Mouse (Mus musculus): ENCODE data around the gene Ptger4. TPM values are rescaled to one million over a fixed set of nuclear protein-coding genes. Genes with fewer than 3 reads are reported as not detected.
A peak's percentile ranks its signal among the peaks of the same experiment; 100 is the strongest.
"Not testable (repeated sequence)": the region's sequence is repeated elsewhere in the genome, so short reads cannot be mapped to it uniquely, and the experiment has no call there.

Ptger4 gene
- polyA plus RNA-seq, 1 experiment from 2014 or later: 0.77 TPM

GRCm38 (mm10) chr15:5230746-5231145 lies 13.2 kb downstream of the Ptger4 start:
- H3K9me3 ChIP-seq; H3K4me1 ChIP-seq; DNase-seq (ENCODE audit: extremely low spot score, low spot score); H3K4me3 ChIP-seq; H3K36me3 ChIP-seq (replicated peaks); H3K27ac ChIP-seq; H3K27me3 ChIP-seq (ENCODE audit: poor library complexity, severe bottlenecking): not testable (repeated sequence)
- WGBS: 88% methylated on average over 10 of the region's 10 CpGs

GRCm38 (mm10) chr15:5220491-5220890 lies 23.5 kb downstream of the Ptger4 start:
- 96% methylated on average over 6 of the region's 6 CpGs for WGBS
- DNase-seq (ENCODE audit: extremely low spot score, low spot score): no peak
- H3K27me3 ChIP-seq (ENCODE audit: poor library complexity, severe bottlenecking): no peaks in the 10 kb centered on the region
- no peaks in the 10 kb centered on the region for H3K36me3 ChIP-seq (replicated peaks)
- H3K9me3 ChIP-seq: no peaks in the 10 kb centered on the region
- no peaks in the 10 kb centered on the region for H3K4me1 ChIP-seq
- no peak overlapping the region for H3K27ac ChIP-seq
- H3K4me3 ChIP-seq: no peak overlapping the region

- Histone ChIP-seq H3K9me3 (no peaks in the 10 kb centered on the region), H3K27me3 (ENCODE audit: poor library complexity, severe bottlenecking) (no peaks in the 10 kb centered on the region), H3K4me3 (no peak overlapping the region), H3K4me1 (no peaks in the 10 kb centered on the region), H3K36me3 (replicated peaks) (0 out of 2 replicates have a peak, but pooled peaks cover 5% of the 10 kb centered on the region), H3K27ac (no peak overlapping the region)
- no peak for DNase-seq (ENCODE audit: extremely low spot score, low spot score)
- 99% methylated on average over 3 of the region's 3 CpGs for WGBS
Observed at GRCm38 (mm10) chr15:5209116-5209515, 34.9 kb downstream of the Ptger4 start.

- Histone ChIP-seq H3K4me1 (no peaks in the 10 kb centered on the region), H3K27ac (no peak overlapping the region), H3K27me3 (ENCODE audit: poor library complexity, severe bottlenecking) (no peaks in the 10 kb centered on the region), H3K4me3 (no peak overlapping the region), H3K36me3 (replicated peaks) (peaks cover 4% of the 10 kb centered on the region; the same call in 1 of the 2 replicates), H3K9me3 (peaks cover 5% of the 10 kb centered on the region; the same call in 1 of the 2 replicates)
- DNase-seq (ENCODE audit: extremely low spot score, low spot score): no peak
- WGBS: 87% methylated on average over 9 of the region's 9 CpGs
Observed at GRCm38 (mm10) chr15:5205222-5205621, 38.8 kb downstream of the Ptger4 start.

GRCm38 (mm10) chr15:5196691-5197090 lies 47.3 kb downstream of the Ptger4 start:
- Histone ChIP-seq H3K4me1 (no peaks in the 10 kb centered on the region), H3K9me3 (no peaks in the 10 kb centered on the region), H3K27ac (no peak overlapping the region), H3K36me3 (replicated peaks) (peaks cover 7% of the 10 kb centered on the region; the same call in 1 of the 2 replicates), H3K4me3 (no peak overlapping the region), H3K27me3 (ENCODE audit: poor library complexity, severe bottlenecking) (no peaks in the 10 kb centered on the region)
- WGBS: 85% methylated on average over 4 of the region's 4 CpGs
- no peak for DNase-seq (ENCODE audit: extremely low spot score, low spot score)

- no peak for DNase-seq (ENCODE audit: extremely low spot score, low spot score)
- peaks cover 8% of the 10 kb centered on the region for H3K36me3 ChIP-seq (replicated peaks)
- no peak overlapping the region for H3K4me3 ChIP-seq
- no peaks in the 10 kb centered on the region for H3K27me3 ChIP-seq (ENCODE audit: poor library complexity, severe bottlenecking)
- H3K27ac ChIP-seq: no peak overlapping the region
- no peaks in the 10 kb centered on the region for H3K9me3 ChIP-seq
- WGBS: 83% methylated on average over 4 of the region's 4 CpGs
- H3K4me1 ChIP-seq: no peaks in the 10 kb centered on the region
Observed at GRCm38 (mm10) chr15:5195987-5196514, 47.9 kb downstream of the Ptger4 start.

- H3K27ac ChIP-seq: no peak overlapping the region
- 89% methylated on average over 9 of the region's 9 CpGs for WGBS
Observed at GRCm38 (mm10) chr15:5194931-5195330, 49.1 kb downstream of the Ptger4 start.

GRCm38 (mm10) chr15:5194446-5194845 lies 49.5 kb downstream of the Ptger4 start:
- peaks cover 17% of the 10 kb centered on the region for H3K36me3 ChIP-seq (replicated peaks)
- DNase-seq (ENCODE audit: extremely low spot score, low spot score): no peak
- H3K4me3 ChIP-seq: no peak overlapping the region
- H3K9me3 ChIP-seq: no peaks in the 10 kb centered on the region
- no peaks in the 10 kb centered on the region for H3K4me1 ChIP-seq
- H3K27me3 ChIP-seq (ENCODE audit: poor library complexity, severe bottlenecking): no peaks in the 10 kb centered on the region
- H3K27ac ChIP-seq: no peak overlapping the region
- 91% methylated on average over 6 of the region's 6 CpGs for WGBS

More at GRCm38 (mm10) chr15:5194931-5195330, 49.1 kb downstream of the Ptger4 start:
- no peak overlapping the region for H3K4me3 ChIP-seq
- no peaks in the 10 kb centered on the region for H3K27me3 ChIP-seq (ENCODE audit: poor library complexity, severe bottlenecking)
- H3K4me1 ChIP-seq: no peaks in the 10 kb centered on the region
- no peaks in the 10 kb centered on the region for H3K9me3 ChIP-seq
- no peak for DNase-seq (ENCODE audit: extremely low spot score, low spot score)
- peaks cover 14% of the 10 kb centered on the region for H3K36me3 ChIP-seq (replicated peaks)

- Histone ChIP-seq H3K27me3 (ENCODE audit: poor library complexity, severe bottlenecking) (no peaks in the 10 kb centered on the region), H3K27ac (no peak overlapping the region), H3K36me3 (replicated peaks) (peaks cover 17% of the 10 kb centered on the region), H3K4me3 (no peak overlapping the region), H3K9me3 (no peaks in the 10 kb centered on the region), H3K4me1 (no peaks in the 10 kb centered on the region)
- 85% methylated on average over 3 of the region's 3 CpGs for WGBS
- no peak for DNase-seq (ENCODE audit: extremely low spot score, low spot score)
Observed at GRCm38 (mm10) chr15:5193833-5194232, 50.2 kb downstream of the Ptger4 start.

- Histone ChIP-seq H3K27me3 (ENCODE audit: poor library complexity, severe bottlenecking) (no peaks in the 10 kb centered on the region), H3K4me1 (peaks cover 13% of the 10 kb centered on the region), H3K4me3 (no peak overlapping the region), H3K27ac (no peak overlapping the region), H3K9me3 (no peaks in the 10 kb centered on the region), H3K36me3 (replicated peaks) (peaks cover 17% of the 10 kb centered on the region)
- 82% methylated on average over 10 of the region's 10 CpGs for WGBS
- no peak for DNase-seq (ENCODE audit: extremely low spot score, low spot score)
Observed at GRCm38 (mm10) chr15:5189504-5190093, 54.4 kb downstream of the Ptger4 start.

GRCm38 (mm10) chr15:5188029-5188428 lies 56.0 kb downstream of the Ptger4 start:
- DNase-seq (ENCODE audit: extremely low spot score, low spot score): no peak
- Histone ChIP-seq H3K36me3 (replicated peaks) (peaks cover 17% of the 10 kb centered on the region), H3K9me3 (no peaks in the 10 kb centered on the region), H3K27ac (no peak overlapping the region), H3K27me3 (ENCODE audit: poor library complexity, severe bottlenecking) (no peaks in the 10 kb centered on the region), H3K4me3 (no peak overlapping the region), H3K4me1 (peaks cover 22% of the 10 kb centered on the region)
- WGBS: 100% methylated on average over 1 of the region's 1 CpGs

GRCm38 (mm10) chr15:5187116-5187515 lies 56.9 kb downstream of the Ptger4 start:
- H3K36me3 ChIP-seq (replicated peaks): peaks cover 17% of the 10 kb centered on the region
- H3K27me3 ChIP-seq (ENCODE audit: poor library complexity, severe bottlenecking): no peaks in the 10 kb centered on the region
- no peak overlapping the region for H3K4me3 ChIP-seq
- peaks cover 22% of the 10 kb centered on the region for H3K4me1 ChIP-seq
- H3K27ac ChIP-seq: no peak overlapping the region
- DNase-seq (ENCODE audit: extremely low spot score, low spot score): no peak
- 56% methylated on average over 4 of the region's 4 CpGs for WGBS
- no peaks in the 10 kb centered on the region for H3K9me3 ChIP-seq

- peak overlapping the region; percentile 91 for H3K27ac ChIP-seq
- peaks cover 14% of the 10 kb centered on the region for H3K36me3 ChIP-seq (replicated peaks)
- H3K4me1 ChIP-seq: peaks cover 22% of the 10 kb centered on the region
- peak overlapping the region; percentile 96 for H3K4me3 ChIP-seq
- H3K27me3 ChIP-seq (ENCODE audit: poor library complexity, severe bottlenecking): no peaks in the 10 kb centered on the region
- H3K9me3 ChIP-seq: no peaks in the 10 kb centered on the region
- no peak for DNase-seq (ENCODE audit: extremely low spot score, low spot score)
- WGBS: 44% methylated on average over 10 of the region's 10 CpGs
Observed at GRCm38 (mm10) chr15:5186293-5186675, 57.7 kb downstream of the Ptger4 start.
